Mouse (Mus musculus) intestine, postnatal 0 days (tissue): ENCODE results near the gene Pon2. TPM values are rescaled to one million over a fixed set of nuclear protein-coding genes. Genes with fewer than 3 reads are reported as not detected.

Experiments
- ATAC-seq: fragments of 200-750 bp; cut with Nextera tagmentation; 2 replicates; pipeline ENCODE4 v1.8.0; 2017; ENCODE audit warnings: mild to moderate bottlenecking, moderate TSS enrichment, moderate library complexity
- H3K27ac ChIP-seq: fragments of 300-500 bp; sonication (generic); 2 replicates; pipeline ENCODE4 v1.5.1; 2014; ENCODE audit warnings: mild to moderate bottlenecking, low read depth, low read length, moderate library complexity
- H3K27me3 ChIP-seq: fragments of 300-500 bp; sonication (generic); replicated peaks from 2 replicates; pipeline ENCODE4 v1.6.1; 2014; ENCODE audit warnings: low read length, mixed read lengths; ENCODE audit not compliant: control insufficient read depth, insufficient read depth
- H3K36me3 ChIP-seq: fragments of 300-500 bp; sonication (generic); 2 replicates; pipeline ENCODE4 v1.6.1; 2014; ENCODE audit warnings: mild to moderate bottlenecking, moderate library complexity; ENCODE audit not compliant: control insufficient read depth, insufficient read depth
- H3K4me1 ChIP-seq: fragments of 300-500 bp; sonication (generic); replicated peaks from 2 replicates; pipeline ENCODE4 v1.6.1; 2014; ENCODE audit warnings: antibody characterized with exemption, low read length, mixed read lengths; ENCODE audit not compliant: control insufficient read depth, insufficient read depth
- H3K4me2 ChIP-seq: fragments of 300-500 bp; sonication (generic); replicated peaks from 2 replicates; pipeline ENCODE4 v1.6.1; 2014; ENCODE audit warnings: low read depth, mild to moderate bottlenecking, moderate library complexity
- H3K4me3 ChIP-seq: fragments of 300-500 bp; sonication (generic); 2 replicates; pipeline ENCODE4 v1.5.1; 2014; ENCODE audit warnings: low read depth, low read length
- H3K9ac ChIP-seq: fragments of 300-500 bp; sonication (generic); 2 replicates; pipeline ENCODE4 v1.6.1; 2014; ENCODE audit warnings: mild to moderate bottlenecking, low read depth, low read length
- H3K9me3 ChIP-seq: fragments of 300-500 bp; sonication (generic); 2 replicates; pipeline ENCODE4 v1.6.1; 2016; ENCODE audit warnings: mixed run types; ENCODE audit not compliant: control insufficient read depth
- CTCF ChIP-seq: sonication (generic); IDR thresholded peaks from 2 replicates; pipeline ENCODE4 v1.5.1; 2016; ENCODE audit warnings: low read depth, mild to moderate bottlenecking, control low read depth, antibody characterized with exemption, moderate library complexity
- WGBS: fragments of 180-500 bp; shearing (Covaris S2); extraction: QIAGEN DNeasy Blood & Tissue Kit; methylation state at CpG from one replicate; pipeline ENCODE4 v1.1.7; 2014; 5-methylcytosine and 5-hydroxymethylcytosine counted together
- polyA plus RNA-seq: library from polyadenylated mRNA; unstranded; fragments of >200 nt; fragmentation: Nextera tagmentation; extraction: Ambion mirVana; gene quantifications from 2 replicates; pipeline ENCODE4 v1.2.1, GENCODE M21; 2015

Gene Pon2
- polyA plus RNA-seq, 1 experiment from 2014 or later = 179 TPM

GRCm38 (mm10) chr6:5262322-5263249, 35.7 kb downstream of the Pon2 start:
- no peak overlapping the region for H3K4me3 ChIP-seq
- ATAC-seq = no peak
- no peak overlapping the region for H3K9ac ChIP-seq
- H3K27ac ChIP-seq = no peak overlapping the region
- H3K36me3 ChIP-seq = peaks cover 38% of the 10 kb centered on the region
- H3K4me2 ChIP-seq = no peak overlapping the region
- no peaks in the 10 kb centered on the region for H3K9me3 ChIP-seq
- no peaks in the 10 kb centered on the region for H3K4me1 ChIP-seq
- no peak for TF ChIP-seq CTCF
- 62% methylated on average over 9 of the region's 10 CpGs for WGBS
- H3K27me3 ChIP-seq = no peaks in the 10 kb centered on the region

- Histone ChIP-seq H3K27ac (no peak within 1 kb of the TSS), H3K4me2 (peak within 1 kb of the TSS; percentile 72), H3K9ac (peak within 1 kb of the TSS; percentile 32), H3K36me3 (peaks cover 4% of the 10 kb centered on the region; the same call in 1 of the 2 replicates), H3K9me3 (no peaks in the 10 kb centered on the region), H3K27me3 (no peaks in the 10 kb centered on the region), H3K4me3 (peak within 1 kb of the TSS; percentile 49), H3K4me1 (no peaks in the 10 kb centered on the region; the same call in 1 of the 2 replicates)
- 5% methylated on average over 16 of the region's 16 CpGs for WGBS
- peak; percentile 92 for ATAC-seq
- TF ChIP-seq CTCF = 0 out of 2 replicates have a peak, but pooled peaks have one; percentile 20
These were observed 42.4 kb downstream of the Pon2 start, which contains the start of gene Pon3 for GRCm38 (mm10) chr6:5255722-5256451. Gene Pon3 (minus strand): TSS chr6:5256286.

- no peak for TF ChIP-seq CTCF
- H3K9me3 ChIP-seq = no peaks in the 10 kb centered on the region
- no peak overlapping the region; the same call in 1 of the 2 replicates for H3K9ac ChIP-seq
- H3K4me3 ChIP-seq = peak overlapping the region; percentile 49
- H3K4me1 ChIP-seq = no peaks in the 10 kb centered on the region; the same call in 1 of the 2 replicates
- peak overlapping the region; percentile 72 for H3K4me2 ChIP-seq
- peaks cover 5% of the 10 kb centered on the region; the same call in 1 of the 2 replicates for H3K36me3 ChIP-seq
- 48% methylated on average over 6 of the region's 6 CpGs for WGBS
- H3K27me3 ChIP-seq = no peaks in the 10 kb centered on the region
- H3K27ac ChIP-seq = no peak overlapping the region
- ATAC-seq = no peak
These were observed 43.0 kb downstream of the Pon2 start for GRCm38 (mm10) chr6:5255291-5255690.

GRCm38 (mm10) chr6:5254869-5255268, 43.4 kb downstream of the Pon2 start:
- peaks cover 8% of the 10 kb centered on the region; the same call in 1 of the 2 replicates for H3K36me3 ChIP-seq
- H3K4me2 ChIP-seq = peak overlapping the region; percentile 72; the same call in 1 of the 2 replicates
- WGBS = 95% methylated on average over 2 of the region's 2 CpGs
- no peak for ATAC-seq
- H3K27me3 ChIP-seq = no peaks in the 10 kb centered on the region
- no peaks in the 10 kb centered on the region; the same call in 1 of the 2 replicates for H3K4me1 ChIP-seq
- no peak overlapping the region for H3K9ac ChIP-seq
- TF ChIP-seq CTCF = no peak
- H3K27ac ChIP-seq = no peak overlapping the region
- no peak overlapping the region for H3K4me3 ChIP-seq
- H3K9me3 ChIP-seq = no peaks in the 10 kb centered on the region

GRCm38 (mm10) chr6:5245926-5246325, 52.3 kb downstream of the Pon2 start:
- 94% methylated on average over 6 of the region's 6 CpGs for WGBS
- H3K4me1 ChIP-seq = no peaks in the 10 kb centered on the region

GRCm38 (mm10) chr6:5238799-5239198, 59.5 kb downstream of the Pon2 start:
- Histone ChIP-seq H3K27ac (no peak overlapping the region), H3K9ac (no peak overlapping the region), H3K4me2 (no peak overlapping the region), H3K9me3 (no peaks in the 10 kb centered on the region), H3K4me3 (no peak overlapping the region), H3K27me3 (no peaks in the 10 kb centered on the region), H3K4me1 (no peaks in the 10 kb centered on the region), H3K36me3 (peaks cover 6% of the 10 kb centered on the region; the same call in 1 of the 2 replicates)
- WGBS = 74% methylated on average over 3 of the region's 3 CpGs
- ATAC-seq = no peak
- TF ChIP-seq CTCF = no peak

More at GRCm38 (mm10) chr6:5245926-5246325, 52.3 kb downstream of the Pon2 start:
- TF ChIP-seq CTCF = no peak
- Histone ChIP-seq H3K4me2 (no peak overlapping the region), H3K9me3 (no peaks in the 10 kb centered on the region), H3K4me3 (no peak overlapping the region), H3K27ac (no peak overlapping the region), H3K9ac (no peak overlapping the region), H3K36me3 (peaks cover 11% of the 10 kb centered on the region; the same call in 1 of the 2 replicates), H3K27me3 (no peaks in the 10 kb centered on the region)
- ATAC-seq = no peak
